Mouse (Mus musculus) embryonic facial prominence, embryonic 11.5 days (tissue): Measurements from ENCODE around the gene Duox1. TPM values are rescaled to one million over a fixed set of nuclear protein-coding genes. Genes with fewer than 3 reads are reported as not detected.
A peak's percentile ranks its signal among the peaks of the same experiment; 100 is the strongest.

Experiments
- ATAC-seq: fragments of 200-750 bp; cut with Nextera tagmentation; replicated peaks from 2 replicates; pipeline ENCODE4 v1.8.0; 2017; ENCODE audit warnings: low read depth; ENCODE audit not compliant: insufficient number of reproducible peaks, low FRiP score, low TSS enrichment
- DNase-seq: peaks from one replicate; pipeline ENCODE4 v3.0.0-alpha.2; 2015; ENCODE audit warnings: low spot score
- H3K27ac ChIP-seq: fragments of 300-500 bp; sonication (generic); replicated peaks from 2 replicates; pipeline ENCODE4 v1.5.1; 2014; ENCODE audit warnings: mild to moderate bottlenecking, low read depth, low read length, control low read depth
- H3K27me3 ChIP-seq: fragments of 300-500 bp; sonication (generic); 2 replicates; pipeline ENCODE4 v1.6.1; 2014; ENCODE audit warnings: mild to moderate bottlenecking, low read length, moderate library complexity, mixed read lengths; ENCODE audit not compliant: control insufficient read depth, insufficient read depth
- H3K36me3 ChIP-seq: fragments of 300-500 bp; sonication (generic); replicated peaks from 2 replicates; pipeline ENCODE4 v1.6.1; 2014; ENCODE audit warnings: low read depth, mild to moderate bottlenecking, low read length, moderate library complexity, mixed read lengths; ENCODE audit not compliant: control insufficient read depth, insufficient read depth
- H3K4me1 ChIP-seq: fragments of 300-500 bp; sonication (generic); 2 replicates; pipeline ENCODE4 v1.6.1; 2014; ENCODE audit warnings: low read length, mixed read lengths; ENCODE audit not compliant: control insufficient read depth, insufficient read depth
- H3K4me2 ChIP-seq: fragments of 300-500 bp; sonication (generic); 2 replicates; pipeline ENCODE4 v1.6.1; 2014; ENCODE audit warnings: low read depth, mild to moderate bottlenecking, control low read depth, low read length, moderate library complexity
- H3K4me3 ChIP-seq: fragments of 300-500 bp; sonication (generic); 2 replicates; pipeline ENCODE4 v1.5.1; 2014; ENCODE audit warnings: low read depth, low read length, control low read depth
- H3K9ac ChIP-seq: fragments of 300-500 bp; sonication (generic); replicated peaks from 2 replicates; pipeline ENCODE4 v1.6.1; 2014; ENCODE audit warnings: mild to moderate bottlenecking, control low read depth, low read length
- H3K9me3 ChIP-seq: fragments of 300-500 bp; sonication (generic); replicated peaks from 2 replicates; pipeline ENCODE4 v1.6.1; 2016; ENCODE audit warnings: mild to moderate bottlenecking, low read length, inconsistent platforms, mixed read lengths; ENCODE audit not compliant: control insufficient read depth
- WGBS: fragments of 180-500 bp; shearing (Covaris S2); extraction: QIAGEN DNeasy Blood & Tissue Kit; methylation state at CpG from one replicate; pipeline ENCODE4 v1.1.7; 2014; 5-methylcytosine and 5-hydroxymethylcytosine counted together
- polyA plus RNA-seq: library from polyadenylated mRNA; unstranded; fragments of >200 nt; fragmentation: Nextera tagmentation; extraction: Ambion mirVana; gene quantifications from 2 replicates; pipeline ENCODE4 v1.2.1, GENCODE M21; 2014

Gene Duox1
- polyA plus RNA-seq, 1 experiment from 2014 or later: 0.06 TPM

DNA sequence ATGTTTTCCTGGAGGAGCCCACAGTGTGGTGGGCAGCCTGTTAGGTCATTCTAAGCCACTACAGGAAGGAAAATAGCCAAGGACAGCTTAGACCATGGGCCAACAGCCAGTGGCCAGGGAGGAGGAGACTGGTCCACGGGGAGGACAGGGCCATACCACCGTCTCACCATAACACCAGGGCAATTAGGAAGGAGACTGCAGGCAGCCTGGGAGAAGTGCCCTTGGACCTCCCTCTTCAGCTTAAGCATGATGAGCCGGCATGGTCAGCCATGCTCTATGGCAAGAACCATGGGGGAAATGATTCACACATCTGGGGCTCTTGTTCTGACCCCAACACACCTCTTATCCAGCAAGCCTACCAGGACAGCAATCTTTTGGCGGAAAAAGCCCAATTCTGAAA is 51.7 kb downstream of the Duox1 start:
- H3K4me1 ChIP-seq: peaks cover 3% of the 10 kb centered on the region
- H3K9me3 ChIP-seq: no peaks in the 10 kb centered on the region
- no peaks in the 10 kb centered on the region; the same call in 1 of the 2 replicates for H3K36me3 ChIP-seq
- H3K27me3 ChIP-seq: no peaks in the 10 kb centered on the region
- no peak overlapping the region; the same call in 1 of the 2 replicates for H3K9ac ChIP-seq
- H3K4me2 ChIP-seq: peak overlapping the region; percentile 85
- H3K27ac ChIP-seq: no peak overlapping the region
- ATAC-seq (no peak), DNase-seq (no peak)
- peak overlapping the region; percentile 95 for H3K4me3 ChIP-seq
- 17% methylated on average over 4 of the region's 4 CpGs for WGBS

DNA sequence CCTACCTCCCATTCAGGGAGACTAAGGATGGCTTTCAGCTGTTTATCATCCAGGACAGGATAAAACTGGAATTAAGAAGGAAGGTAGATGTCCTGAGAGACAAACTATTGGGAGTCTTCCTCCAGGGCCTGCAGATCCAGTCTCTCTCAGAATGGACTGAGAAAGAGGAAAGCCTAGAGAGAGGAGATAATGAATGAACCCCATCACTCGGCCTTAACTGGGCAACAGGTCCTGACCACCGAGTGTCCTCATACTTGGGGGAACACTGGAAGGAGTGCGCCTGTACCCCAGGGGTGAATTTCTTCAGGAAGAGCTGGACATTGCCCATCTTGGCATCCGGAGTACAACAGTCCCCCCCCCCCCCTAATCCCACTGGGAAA is 52.2 kb downstream of the Duox1 start:
- DNase-seq (no peak), ATAC-seq (no peak)
- H3K4me3 ChIP-seq: peak overlapping the region; percentile 95
- H3K9ac ChIP-seq: peak overlapping the region; percentile 90
- no peaks in the 10 kb centered on the region for H3K9me3 ChIP-seq
- no peaks in the 10 kb centered on the region; the same call in 1 of the 2 replicates for H3K36me3 ChIP-seq
- H3K4me2 ChIP-seq: peak overlapping the region; percentile 85
- no peak overlapping the region for H3K27ac ChIP-seq
- no peaks in the 10 kb centered on the region for H3K27me3 ChIP-seq
- WGBS: 11% methylated on average over 4 of the region's 4 CpGs
- peaks cover 3% of the 10 kb centered on the region for H3K4me1 ChIP-seq

DNA sequence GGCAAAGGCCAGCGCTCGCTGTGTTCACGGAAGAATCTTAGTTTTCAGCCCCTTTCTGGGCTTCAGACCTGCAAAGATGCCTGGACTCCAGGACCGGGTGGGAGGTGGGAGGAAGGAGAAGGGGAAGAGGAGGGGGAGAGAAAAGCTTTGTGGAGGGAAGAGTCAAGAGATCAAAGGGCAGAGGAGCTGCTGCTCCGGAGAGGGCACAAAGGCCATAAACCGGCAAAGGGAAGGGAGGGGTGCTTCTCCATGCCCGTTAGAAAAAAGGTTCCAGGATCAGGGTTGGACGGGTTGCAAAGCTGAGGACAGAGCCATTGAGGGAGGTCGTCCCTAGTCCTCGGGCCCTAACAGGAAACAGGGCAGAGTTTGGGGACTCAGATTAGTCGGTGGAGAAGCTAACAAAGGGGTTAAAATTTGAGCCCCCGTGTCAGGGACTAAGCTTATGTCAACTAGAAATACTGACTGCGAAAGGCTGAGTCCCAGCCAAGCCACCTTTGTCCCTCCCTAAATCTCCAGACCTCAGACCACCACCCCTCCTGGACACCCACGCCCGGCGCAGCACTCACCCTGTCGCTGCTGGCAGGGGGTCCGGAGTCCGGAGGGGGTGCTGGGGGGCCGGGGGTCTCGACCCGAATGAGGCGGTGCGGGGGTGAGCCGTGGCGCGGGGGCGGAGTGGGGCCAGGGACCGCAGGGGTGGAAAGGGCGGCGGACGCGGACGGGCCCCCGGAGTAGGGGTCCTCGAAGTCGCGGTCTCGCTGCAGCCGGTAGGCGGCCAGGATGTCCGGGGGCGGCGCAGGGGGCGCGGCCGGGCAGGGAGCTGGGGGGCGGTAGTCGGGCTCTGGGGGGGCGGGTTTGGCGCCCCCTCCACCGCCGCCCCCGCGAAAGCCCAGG is 52.9 kb downstream of the Duox1 start:
- no peaks in the 10 kb centered on the region; the same call in 1 of the 2 replicates for H3K36me3 ChIP-seq
- DNase-seq (peak; percentile 37), ATAC-seq (peak; percentile 53)
- peak overlapping the region; percentile 95 for H3K4me3 ChIP-seq
- H3K4me1 ChIP-seq: peaks cover 3% of the 10 kb centered on the region
- H3K9ac ChIP-seq: peak overlapping the region; percentile 90
- no peak overlapping the region for H3K27ac ChIP-seq
- H3K9me3 ChIP-seq: no peaks in the 10 kb centered on the region
- H3K4me2 ChIP-seq: peak overlapping the region; percentile 85
- H3K27me3 ChIP-seq: no peaks in the 10 kb centered on the region
- WGBS: under 1% methylated on average over 33 of the region's 55 CpGs

DNA sequence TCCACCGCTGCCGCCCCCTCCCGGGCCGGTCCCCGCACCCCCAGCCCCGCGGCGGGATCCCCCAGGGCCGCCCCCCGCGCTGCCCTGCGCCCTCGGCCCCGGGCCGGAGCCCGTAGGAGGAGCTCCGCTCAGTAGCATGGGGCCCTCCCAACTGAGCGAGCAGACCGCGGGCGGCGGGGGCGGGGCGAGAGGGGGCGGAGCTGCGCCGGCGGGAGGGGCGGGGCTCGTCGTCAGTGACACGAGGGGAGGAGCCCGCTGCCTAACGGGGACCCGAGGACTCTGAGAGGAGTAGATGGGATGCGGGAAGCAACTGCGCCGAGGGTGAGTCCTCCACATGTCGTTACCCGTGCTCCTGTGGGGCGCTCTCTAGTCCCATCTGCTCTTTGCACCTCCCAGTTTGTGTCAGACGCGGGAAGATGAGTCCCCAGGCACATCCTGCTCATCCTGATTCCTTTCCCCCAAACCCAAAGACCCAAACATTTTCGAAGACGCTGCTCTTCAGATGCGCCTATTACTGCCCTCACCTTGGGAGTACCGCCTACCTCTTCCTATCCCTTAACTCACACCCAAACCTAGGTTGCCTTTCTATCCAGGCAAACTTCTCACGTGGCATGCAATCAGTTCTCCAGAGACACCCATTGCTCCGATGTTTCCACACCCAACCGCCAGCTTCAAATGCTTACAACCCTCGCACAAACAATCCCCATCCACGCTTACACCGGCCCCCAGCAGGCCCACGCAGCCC is 53.7 kb downstream of the Duox1 start, which contains the start of gene Shf:
Gene Shf, minus strand, starts transcription at position 168 of the 745 bp plus-strand sequence.
- 1% methylated on average over 29 of the region's 54 CpGs for WGBS
- peak within 1 kb of the TSS; percentile 95 for H3K4me3 ChIP-seq
- ATAC-seq (peak; percentile 92), DNase-seq (peak; percentile 90)
- H3K9me3 ChIP-seq: no peaks in the 10 kb centered on the region
- H3K4me1 ChIP-seq: peaks cover 3% of the 10 kb centered on the region
- peak within 1 kb of the TSS; percentile 90 for H3K9ac ChIP-seq
- H3K27ac ChIP-seq: no peak within 1 kb of the TSS
- no peaks in the 10 kb centered on the region for H3K27me3 ChIP-seq
- H3K36me3 ChIP-seq: no peaks in the 10 kb centered on the region
- peak within 1 kb of the TSS; percentile 85 for H3K4me2 ChIP-seq

DNA sequence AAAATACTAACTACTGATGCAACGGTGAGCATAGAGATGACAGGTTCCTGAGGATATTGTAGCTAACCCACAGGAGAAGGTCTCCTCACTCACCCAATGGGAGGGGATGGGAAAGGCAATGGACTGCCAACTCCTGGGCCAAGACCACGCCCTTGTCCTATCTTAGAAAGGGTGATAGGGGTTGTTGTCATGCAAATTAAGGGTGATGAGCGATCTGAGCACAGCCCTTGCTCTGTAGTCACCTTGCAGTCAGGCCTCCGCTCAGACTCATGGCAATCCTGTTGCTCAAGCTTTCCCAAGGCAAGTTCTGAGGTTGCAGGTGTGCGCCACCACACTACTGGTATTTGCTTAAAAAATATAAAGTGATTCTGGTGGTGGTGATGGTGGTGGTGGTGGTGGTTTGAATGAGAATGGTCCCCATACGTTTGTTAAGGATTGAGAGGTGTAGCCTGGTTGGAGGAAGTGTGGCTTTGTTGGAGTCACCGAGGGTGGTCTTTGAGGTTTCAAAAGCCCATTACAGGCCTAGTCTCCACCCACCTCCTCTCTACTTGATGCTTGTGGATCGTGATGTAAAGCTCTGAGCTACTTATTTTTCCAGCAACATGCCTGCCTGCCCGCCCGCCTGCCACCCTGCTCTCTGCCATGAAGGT is 54.8 kb downstream of the Duox1 start:
- Histone ChIP-seq H3K9me3 (no peaks in the 10 kb centered on the region), H3K4me1 (peaks cover 3% of the 10 kb centered on the region), H3K27ac (no peak overlapping the region), H3K9ac (no peak overlapping the region), H3K27me3 (no peaks in the 10 kb centered on the region), H3K4me2 (no peak overlapping the region), H3K36me3 (no peaks in the 10 kb centered on the region), H3K4me3 (no peak overlapping the region)
- DNase-seq: no peak
- no peak for ATAC-seq
- WGBS: 26% methylated on average over 10 of the region's 10 CpGs

DNA sequence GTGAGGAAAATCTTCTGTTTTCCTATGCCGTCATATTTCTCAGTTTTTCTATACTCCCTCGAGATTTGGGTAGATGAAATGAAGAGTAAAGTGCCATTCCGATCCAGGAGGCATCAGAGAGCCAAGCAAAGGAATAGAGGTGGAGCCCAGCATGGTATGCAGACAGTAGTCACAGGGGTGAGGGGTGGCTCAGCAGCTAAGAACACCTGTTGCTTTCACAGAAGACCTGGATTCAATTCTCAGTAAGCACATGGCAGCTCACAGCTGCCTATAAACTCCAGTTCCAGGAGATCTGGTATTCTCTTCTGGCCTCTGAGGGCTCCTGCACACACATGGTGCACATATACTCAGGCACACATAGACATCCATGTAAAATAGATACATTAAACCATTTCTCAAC is 56.6 kb downstream of the Duox1 start:
- H3K36me3 ChIP-seq: no peaks in the 10 kb centered on the region
- H3K27me3 ChIP-seq: no peaks in the 10 kb centered on the region
- ATAC-seq: no peak
- WGBS: 61% methylated on average over 3 of the region's 3 CpGs
- H3K4me3 ChIP-seq: no peak overlapping the region
- no peak overlapping the region for H3K4me2 ChIP-seq
- H3K9ac ChIP-seq: no peak overlapping the region
- H3K9me3 ChIP-seq: no peaks in the 10 kb centered on the region
- peaks cover 3% of the 10 kb centered on the region; the same call in 1 of the 2 replicates for H3K4me1 ChIP-seq
- no peak for DNase-seq
- H3K27ac ChIP-seq: no peak overlapping the region

DNA sequence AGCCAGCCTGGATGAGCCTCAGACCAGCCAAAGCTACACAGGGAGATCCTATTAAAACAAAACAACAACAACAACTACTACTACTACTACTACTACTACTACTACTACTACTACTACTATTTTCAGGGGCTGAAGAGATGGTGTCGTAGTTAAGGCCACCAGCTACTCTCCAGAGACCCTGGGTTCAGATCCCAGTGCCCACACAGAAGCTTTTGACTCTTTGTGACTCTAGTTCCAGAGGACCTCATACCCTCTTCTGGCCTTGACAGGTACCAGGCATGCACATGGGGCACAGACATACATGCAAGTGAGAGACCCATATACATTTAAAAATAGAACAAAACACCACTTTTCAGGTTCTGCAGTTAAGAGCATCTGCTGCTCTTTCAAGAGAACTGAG is 57.1 kb downstream of the Duox1 start:
- Histone ChIP-seq H3K36me3 (no peaks in the 10 kb centered on the region), H3K9ac (no peak overlapping the region), H3K27ac (no peak overlapping the region), H3K27me3 (no peaks in the 10 kb centered on the region), H3K4me2 (no peak overlapping the region), H3K4me3 (no peak overlapping the region), H3K4me1 (peaks cover 2% of the 10 kb centered on the region; the same call in 1 of the 2 replicates), H3K9me3 (no peaks in the 10 kb centered on the region)
- DNase-seq (no peak), ATAC-seq (no peak)
- WGBS: 89% methylated on average over 1 of the region's 1 CpGs
